Mouse (Mus musculus): Measurements from ENCODE around the gene Hoga1. TPM values are rescaled to one million over a fixed set of nuclear protein-coding genes. Genes with fewer than 3 reads are reported as not detected.

The Hoga1 gene
- polyA plus RNA-seq, 1 experiment from 2014 or later, result 1.8 TPM

DNA sequence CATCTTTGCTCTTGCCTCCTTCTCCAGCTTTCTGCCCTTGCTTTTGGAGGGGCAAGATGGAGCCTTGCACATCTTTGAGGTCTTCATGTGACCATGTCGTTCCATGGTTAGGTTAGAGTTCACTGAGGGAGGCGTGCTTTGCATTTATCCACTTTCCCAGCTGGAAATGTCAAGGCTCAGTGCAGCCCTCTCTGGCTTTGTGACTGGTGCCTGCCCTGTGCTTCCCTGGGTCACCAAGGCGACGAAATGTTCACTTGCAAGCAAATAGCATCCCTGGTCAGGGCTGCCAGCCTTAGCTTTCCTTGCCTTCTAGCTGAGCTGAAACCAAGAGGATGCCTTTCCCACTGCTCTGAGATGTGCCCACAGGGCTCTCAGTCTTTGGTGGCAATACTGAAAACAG is 35.0 kb upstream of the Hoga1 start:
- 54% methylated on average over 4 of the region's 4 CpGs for WGBS

DNA sequence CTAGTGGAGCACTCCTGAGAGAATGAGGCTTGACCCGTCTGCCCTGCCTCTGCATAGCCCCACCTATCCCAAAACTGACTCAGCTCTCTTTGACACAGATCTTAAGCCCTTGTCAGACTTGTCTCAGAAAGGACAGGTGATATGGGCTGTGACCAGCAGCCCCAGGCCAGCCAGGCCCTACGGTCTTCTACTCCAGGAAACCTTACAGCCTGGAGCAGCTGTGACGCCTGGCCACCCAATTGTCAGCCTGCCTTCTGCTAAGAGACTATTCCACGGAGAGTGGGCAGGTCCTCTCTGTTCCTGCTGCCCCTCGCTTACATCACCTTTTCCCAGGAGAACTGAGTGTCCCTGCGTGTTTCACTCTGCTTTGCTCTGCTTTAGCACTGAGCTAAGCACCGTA is 34.3 kb upstream of the Hoga1 start:
- ATAC-seq (ENCODE audit: low FRiP score), result no peak
- 92% methylated on average over 7 of the region's 7 CpGs for WGBS
- Histone ChIP-seq H3K9ac (replicated peaks) (no peak overlapping the region), H3K36me3 (no peaks in the 10 kb centered on the region), H3K4me2 (no peak overlapping the region), H3K27ac (replicated peaks) (no peak overlapping the region), H3K4me1 (peaks cover 9% of the 10 kb centered on the region), H3K4me3 (replicated peaks) (no peak overlapping the region), H3K27me3 (replicated peaks) (no peaks in the 10 kb centered on the region), H3K9me3 (replicated peaks) (no peaks in the 10 kb centered on the region)

More for the DNA sequence above, 35.0 kb upstream of the Hoga1 start:
- ATAC-seq (ENCODE audit: low FRiP score), result no peak
- no peaks in the 10 kb centered on the region for H3K9me3 ChIP-seq (replicated peaks)
- no peak overlapping the region for H3K9ac ChIP-seq (replicated peaks)
- peaks cover 9% of the 10 kb centered on the region for H3K4me1 ChIP-seq
- no peaks in the 10 kb centered on the region for H3K36me3 ChIP-seq
- H3K27me3 ChIP-seq (replicated peaks), result no peaks in the 10 kb centered on the region
- no peak overlapping the region for H3K4me3 ChIP-seq (replicated peaks)
- no peak overlapping the region for H3K4me2 ChIP-seq
- no peak overlapping the region for H3K27ac ChIP-seq (replicated peaks)

DNA sequence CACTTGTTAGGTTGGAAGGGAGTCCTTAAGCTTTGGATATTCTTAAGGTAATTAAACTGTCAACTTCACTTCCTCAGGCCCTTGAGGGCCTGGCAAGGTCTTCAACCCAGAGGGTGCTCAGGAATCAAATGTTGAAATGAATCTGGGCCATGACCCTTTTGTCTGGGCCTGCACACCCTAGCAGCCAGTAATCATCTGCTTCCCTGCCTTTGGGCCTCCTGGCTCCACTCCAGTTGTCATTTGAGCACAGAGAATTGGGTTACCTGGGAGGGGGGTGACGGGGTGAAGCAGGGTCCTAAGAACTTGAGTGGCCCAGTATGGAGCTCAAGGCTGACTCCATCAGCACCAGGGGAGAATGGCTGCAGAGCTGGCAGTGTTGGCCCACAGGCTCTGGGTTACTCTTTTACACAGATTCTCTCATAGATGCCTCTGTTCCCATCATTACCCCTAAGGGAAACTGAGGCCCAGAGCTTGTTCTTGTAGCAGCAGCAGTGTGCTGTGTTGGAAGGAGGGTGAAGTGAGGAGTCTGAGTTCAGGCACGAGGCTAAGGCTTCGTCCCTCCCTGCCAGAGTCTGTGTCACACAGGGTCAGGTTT is 31.1 kb upstream of the Hoga1 start:
- H3K4me3 ChIP-seq (replicated peaks), result no peak overlapping the region
- H3K27me3 ChIP-seq (replicated peaks), result no peaks in the 10 kb centered on the region
- H3K4me1 ChIP-seq, result peaks cover 20% of the 10 kb centered on the region
- no peaks in the 10 kb centered on the region for H3K9me3 ChIP-seq (replicated peaks)
- WGBS, result 81% methylated on average over 3 of the region's 3 CpGs
- no peak overlapping the region for H3K27ac ChIP-seq (replicated peaks)
- no peak for ATAC-seq (ENCODE audit: low FRiP score)
- no peaks in the 10 kb centered on the region for H3K36me3 ChIP-seq
- no peak overlapping the region for H3K9ac ChIP-seq (replicated peaks)
- H3K4me2 ChIP-seq, result no peak overlapping the region

DNA sequence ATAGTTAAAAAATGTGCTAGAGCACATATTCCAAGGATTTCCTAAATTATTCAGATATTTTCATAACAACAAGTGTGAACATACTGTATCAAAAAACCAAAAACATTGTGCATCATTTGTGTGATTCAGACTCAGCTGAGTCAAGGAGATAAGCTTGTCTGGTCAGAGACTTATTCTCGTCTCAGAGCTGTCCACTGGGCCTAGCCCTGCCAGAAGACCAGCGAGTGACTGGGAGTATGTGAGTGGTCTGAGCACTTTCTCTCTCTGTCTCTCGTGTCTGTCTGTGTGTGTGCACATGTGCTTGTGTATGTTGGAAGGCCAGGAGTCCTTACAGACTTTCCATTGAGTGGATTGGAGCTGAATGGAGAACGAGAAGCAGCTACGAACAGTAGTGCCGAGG is 30.4 kb upstream of the Hoga1 start:
- H3K36me3 ChIP-seq, result no peaks in the 10 kb centered on the region
- no peaks in the 10 kb centered on the region for H3K9me3 ChIP-seq (replicated peaks)
- no peak overlapping the region for H3K4me2 ChIP-seq
- no peaks in the 10 kb centered on the region for H3K27me3 ChIP-seq (replicated peaks)
- 91% methylated on average over 6 of the region's 6 CpGs for WGBS
- no peak for ATAC-seq (ENCODE audit: low FRiP score)
- H3K9ac ChIP-seq (replicated peaks), result no peak overlapping the region
- H3K4me1 ChIP-seq, result peaks cover 20% of the 10 kb centered on the region
- no peak overlapping the region for H3K4me3 ChIP-seq (replicated peaks)
- H3K27ac ChIP-seq (replicated peaks), result no peak overlapping the region

DNA sequence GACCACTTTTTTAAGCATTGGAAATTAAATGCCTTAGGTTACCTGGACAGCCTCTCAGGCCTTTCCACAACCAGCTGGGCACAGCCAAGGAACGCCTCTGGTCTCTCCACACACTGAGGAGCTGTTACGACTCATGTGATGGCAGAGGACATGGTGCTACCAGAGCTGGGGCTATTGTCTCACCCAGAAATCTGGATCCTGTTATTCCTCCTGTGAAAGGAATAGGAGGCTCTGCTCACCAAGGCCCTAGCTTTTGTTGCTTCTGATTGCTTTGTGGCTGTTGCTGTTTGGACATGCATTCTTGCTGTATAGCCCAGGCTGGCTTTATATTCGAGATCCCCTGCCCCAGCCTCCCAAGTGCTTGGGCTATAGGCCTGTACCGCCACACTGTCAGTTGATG is 29.2 kb upstream of the Hoga1 start:
- Histone ChIP-seq H3K27me3 (replicated peaks) (no peaks in the 10 kb centered on the region), H3K4me3 (replicated peaks) (no peak overlapping the region), H3K9ac (replicated peaks) (no peak overlapping the region), H3K4me1 (peaks cover 19% of the 10 kb centered on the region), H3K4me2 (no peak overlapping the region), H3K27ac (replicated peaks) (no peak overlapping the region; the same call in 1 of the 2 replicates), H3K9me3 (replicated peaks) (no peaks in the 10 kb centered on the region), H3K36me3 (no peaks in the 10 kb centered on the region)
- ATAC-seq (ENCODE audit: low FRiP score), result no peak
- WGBS, result 48% methylated on average over 4 of the region's 4 CpGs

DNA sequence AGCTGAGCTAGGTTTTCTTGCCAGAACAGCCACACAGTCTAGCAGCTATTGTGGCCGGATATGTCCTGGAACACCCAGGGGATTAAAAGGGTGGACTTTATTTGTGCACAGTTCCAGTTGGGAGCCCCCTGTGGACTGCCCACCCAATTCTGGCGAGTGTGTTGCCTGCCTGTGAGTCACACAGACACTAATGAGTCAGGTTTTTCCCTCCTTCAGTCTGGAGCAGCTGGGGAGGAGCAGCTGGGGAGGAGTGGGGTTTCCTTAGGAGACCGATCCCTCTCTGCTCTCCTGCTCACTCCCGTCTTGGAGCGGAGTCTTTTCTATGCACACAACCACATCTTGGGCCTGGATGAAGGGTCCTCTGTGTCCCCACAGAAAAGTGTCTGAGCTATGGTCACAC is 28.6 kb upstream of the Hoga1 start:
- no peak overlapping the region for H3K4me3 ChIP-seq (replicated peaks)
- no peaks in the 10 kb centered on the region for H3K36me3 ChIP-seq
- peak overlapping the region; percentile 54 for H3K27ac ChIP-seq (replicated peaks)
- no peak overlapping the region for H3K9ac ChIP-seq (replicated peaks)
- WGBS, result 61% methylated on average over 5 of the region's 5 CpGs
- peaks cover 23% of the 10 kb centered on the region for H3K4me1 ChIP-seq
- H3K9me3 ChIP-seq (replicated peaks), result no peaks in the 10 kb centered on the region
- H3K4me2 ChIP-seq, result no peak overlapping the region
- no peaks in the 10 kb centered on the region for H3K27me3 ChIP-seq (replicated peaks)
- ATAC-seq (ENCODE audit: low FRiP score), result no peak

DNA sequence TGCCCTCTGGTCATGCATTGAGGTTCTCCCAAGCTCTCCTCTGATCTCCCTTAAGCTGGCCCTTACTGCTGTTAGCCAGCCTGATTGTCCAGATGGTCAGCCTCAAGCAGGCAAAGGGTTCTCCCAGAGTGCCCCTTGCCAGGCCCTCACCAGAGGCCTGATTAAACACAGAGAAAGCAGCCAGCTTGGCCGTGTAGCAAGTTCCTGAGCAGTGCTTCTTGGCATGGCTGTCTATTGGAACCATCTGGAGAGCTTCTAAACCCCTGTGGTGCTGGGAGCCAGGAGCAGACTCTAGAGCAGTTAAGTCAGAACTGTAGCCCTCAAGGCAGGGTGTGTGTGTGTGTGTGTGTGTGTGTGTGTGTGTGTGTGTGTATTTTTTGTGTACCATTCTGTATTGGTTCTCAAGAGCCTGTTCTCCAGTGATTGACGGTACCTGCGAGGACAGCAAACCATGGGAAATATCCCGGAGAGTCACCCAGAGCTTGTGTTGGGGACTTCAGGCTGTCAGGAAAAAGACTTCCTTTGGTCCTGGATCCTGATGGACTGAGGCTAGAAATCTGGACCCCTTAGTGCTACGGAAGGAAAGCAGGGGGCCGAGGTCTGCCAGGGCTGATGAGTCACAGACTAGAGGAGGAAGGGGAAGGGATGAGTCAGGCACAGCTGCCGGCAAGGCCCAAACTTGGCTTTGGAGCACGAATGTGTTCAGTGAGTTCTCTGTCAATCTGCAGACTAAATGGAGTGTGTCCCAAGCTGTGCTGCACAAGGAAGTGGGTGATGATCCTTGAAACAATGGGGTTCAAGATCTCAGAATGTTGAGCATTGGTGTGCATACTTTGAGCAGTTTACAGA is 27.8 kb upstream of the Hoga1 start:
- Histone ChIP-seq H3K4me1 (peaks cover 23% of the 10 kb centered on the region), H3K9ac (replicated peaks) (no peak overlapping the region), H3K36me3 (no peaks in the 10 kb centered on the region), H3K4me3 (replicated peaks) (no peak overlapping the region), H3K27me3 (replicated peaks) (no peaks in the 10 kb centered on the region), H3K27ac (replicated peaks) (peak overlapping the region; percentile 54), H3K4me2 (no peak overlapping the region), H3K9me3 (replicated peaks) (no peaks in the 10 kb centered on the region)
- no peak for ATAC-seq (ENCODE audit: low FRiP score)
- 73% methylated on average over 8 of the region's 8 CpGs for WGBS

DNA sequence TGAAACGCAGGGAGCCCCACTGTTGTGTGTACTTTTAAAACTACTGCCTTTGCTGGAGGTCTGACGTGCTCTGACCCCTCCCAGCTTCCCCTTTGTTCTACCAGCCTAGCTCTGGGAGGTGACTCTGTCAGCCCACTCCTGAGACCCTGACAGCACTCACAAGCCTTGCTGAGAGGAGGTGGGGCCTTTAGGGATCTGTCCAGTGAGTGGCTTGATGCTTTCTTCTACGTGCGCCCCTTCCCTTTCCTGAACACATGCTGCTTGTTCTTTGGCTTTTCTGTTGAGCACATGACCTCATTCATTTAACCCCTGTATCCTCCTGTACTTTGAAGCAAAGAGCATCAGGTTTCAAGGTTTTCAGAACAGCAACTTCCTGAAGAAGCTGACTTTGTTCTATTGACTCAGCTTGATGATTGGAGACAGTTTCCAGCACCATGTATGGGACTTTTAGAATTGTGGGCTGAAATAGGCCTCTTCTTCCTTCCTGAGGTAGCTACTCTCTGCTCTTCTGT is 26.3 kb upstream of the Hoga1 start:
- H3K36me3 ChIP-seq, result no peaks in the 10 kb centered on the region
- H3K9me3 ChIP-seq (replicated peaks), result no peaks in the 10 kb centered on the region
- no peak overlapping the region for H3K4me2 ChIP-seq
- H3K9ac ChIP-seq (replicated peaks), result no peak overlapping the region
- no peak overlapping the region for H3K4me3 ChIP-seq (replicated peaks)
- H3K27ac ChIP-seq (replicated peaks), result peak overlapping the region; percentile 33; the same call in 1 of the 2 replicates
- H3K27me3 ChIP-seq (replicated peaks), result no peaks in the 10 kb centered on the region
- WGBS, result 51% methylated on average over 4 of the region's 4 CpGs
- H3K4me1 ChIP-seq, result peaks cover 23% of the 10 kb centered on the region
- ATAC-seq (ENCODE audit: low FRiP score), result no peak

DNA sequence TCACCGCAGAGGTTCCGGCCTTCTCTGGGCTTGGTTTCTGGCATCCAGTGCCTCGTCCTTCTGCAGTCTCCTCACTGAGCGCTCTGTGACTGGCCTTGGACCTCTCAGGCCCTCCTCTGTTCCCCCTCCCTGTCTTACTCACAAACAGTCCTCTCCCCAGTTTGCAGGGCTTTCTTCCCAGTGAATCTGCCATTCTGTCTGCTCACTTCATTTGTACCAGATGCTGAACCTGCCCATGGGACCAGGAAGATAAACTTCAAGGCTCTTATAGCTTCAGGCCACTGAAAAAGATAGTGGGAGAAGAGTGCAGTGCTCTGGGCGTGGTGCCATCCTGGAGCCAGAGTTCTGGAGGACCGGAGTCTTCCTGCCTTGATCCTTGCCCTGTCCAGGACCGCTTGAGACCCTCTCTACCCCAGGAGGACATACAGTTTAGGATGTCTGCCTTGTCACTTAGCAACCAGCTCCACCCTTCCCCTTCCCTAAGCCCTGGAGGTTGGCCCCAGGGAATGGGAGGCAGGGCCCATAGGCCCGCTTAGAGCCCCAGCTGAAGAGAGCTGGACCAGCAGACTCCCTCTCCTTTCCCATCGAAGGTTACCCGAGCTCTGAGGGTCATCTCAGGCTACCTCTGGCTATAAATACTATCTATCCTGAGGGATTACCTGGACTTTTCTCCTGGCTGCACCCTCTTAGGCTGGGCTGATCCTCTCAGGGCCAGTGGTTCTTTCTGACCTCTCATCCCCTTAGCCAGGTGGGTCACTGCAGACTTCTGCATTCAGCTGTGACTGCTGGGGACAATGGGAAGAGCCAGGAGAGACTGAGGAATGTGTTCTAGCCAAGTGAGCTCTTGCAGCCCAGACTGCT is 23.5 kb upstream of the Hoga1 start:
- no peak overlapping the region for H3K9ac ChIP-seq (replicated peaks)
- no peaks in the 10 kb centered on the region for H3K27me3 ChIP-seq (replicated peaks)
- no peak overlapping the region for H3K4me2 ChIP-seq
- no peaks in the 10 kb centered on the region for H3K36me3 ChIP-seq
- H3K4me3 ChIP-seq (replicated peaks), result no peak overlapping the region
- no peaks in the 10 kb centered on the region for H3K9me3 ChIP-seq (replicated peaks)
- ATAC-seq (ENCODE audit: low FRiP score), result no peak
- H3K4me1 ChIP-seq, result peaks cover 23% of the 10 kb centered on the region
- WGBS, result 69% methylated on average over 10 of the region's 10 CpGs
- 0 out of 2 replicates have a peak overlapping the region, but pooled peaks have one; percentile 9 for H3K27ac ChIP-seq (replicated peaks)

DNA sequence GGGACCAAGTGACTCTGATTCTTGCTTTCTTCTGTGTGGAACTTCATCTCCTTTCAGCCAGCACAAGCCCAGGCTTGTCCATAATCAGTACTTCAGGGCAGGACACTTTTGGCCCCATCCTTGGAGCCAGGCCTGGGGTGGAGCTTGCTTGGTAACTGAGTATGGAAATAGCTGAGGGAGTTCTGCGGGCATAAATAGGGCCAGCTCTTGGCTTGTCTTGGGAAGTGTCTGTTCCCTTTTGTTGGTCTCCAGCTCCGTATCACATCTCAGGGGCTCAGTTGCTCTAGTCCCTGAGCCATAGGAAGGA is 22.9 kb upstream of the Hoga1 start:
- H3K27me3 ChIP-seq (replicated peaks), result no peaks in the 10 kb centered on the region
- no peak overlapping the region for H3K27ac ChIP-seq (replicated peaks)
- no peaks in the 10 kb centered on the region for H3K36me3 ChIP-seq
- H3K4me1 ChIP-seq, result peaks cover 17% of the 10 kb centered on the region
- H3K4me2 ChIP-seq, result no peak overlapping the region
- no peak overlapping the region for H3K4me3 ChIP-seq (replicated peaks)
- ATAC-seq (ENCODE audit: low FRiP score), result no peak
- no peak overlapping the region for H3K9ac ChIP-seq (replicated peaks)
- WGBS, result 81% methylated on average over 2 of the region's 2 CpGs
- H3K9me3 ChIP-seq (replicated peaks), result no peaks in the 10 kb centered on the region

DNA sequence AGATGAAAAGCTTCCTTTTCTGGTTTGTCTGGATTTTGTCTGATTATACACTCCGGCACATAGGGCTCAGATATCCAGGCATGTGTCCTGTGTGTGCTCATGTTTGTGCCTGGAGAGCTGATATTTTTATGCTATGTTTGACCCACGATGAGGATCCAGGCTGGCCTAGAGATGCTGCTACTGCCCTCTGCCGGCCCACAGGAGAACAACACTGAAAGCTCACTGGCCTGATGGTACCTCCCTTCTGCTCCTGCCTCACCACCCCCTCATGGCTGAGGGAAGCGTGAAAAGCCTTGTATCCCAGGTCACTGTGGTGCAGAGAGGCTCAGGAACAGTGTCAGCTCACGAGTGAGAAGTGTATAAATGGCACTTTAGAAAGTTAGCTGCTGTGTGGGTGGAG is 19.3 kb upstream of the Hoga1 start:
- WGBS, result 11% methylated on average over 5 of the region's 5 CpGs
- Histone ChIP-seq H3K4me1 (peaks cover 8% of the 10 kb centered on the region), H3K4me3 (replicated peaks) (no peak overlapping the region), H3K4me2 (no peak overlapping the region), H3K27me3 (replicated peaks) (no peaks in the 10 kb centered on the region), H3K36me3 (no peaks in the 10 kb centered on the region), H3K9me3 (replicated peaks) (no peaks in the 10 kb centered on the region), H3K9ac (replicated peaks) (no peak overlapping the region), H3K27ac (replicated peaks) (no peak overlapping the region)
- ATAC-seq (ENCODE audit: low FRiP score), result peak; percentile 45; the same call in 1 of the 2 replicates
